Mouse (Mus musculus): Measurements from ENCODE around the gene Dgkz.

The Dgkz gene

DNA sequence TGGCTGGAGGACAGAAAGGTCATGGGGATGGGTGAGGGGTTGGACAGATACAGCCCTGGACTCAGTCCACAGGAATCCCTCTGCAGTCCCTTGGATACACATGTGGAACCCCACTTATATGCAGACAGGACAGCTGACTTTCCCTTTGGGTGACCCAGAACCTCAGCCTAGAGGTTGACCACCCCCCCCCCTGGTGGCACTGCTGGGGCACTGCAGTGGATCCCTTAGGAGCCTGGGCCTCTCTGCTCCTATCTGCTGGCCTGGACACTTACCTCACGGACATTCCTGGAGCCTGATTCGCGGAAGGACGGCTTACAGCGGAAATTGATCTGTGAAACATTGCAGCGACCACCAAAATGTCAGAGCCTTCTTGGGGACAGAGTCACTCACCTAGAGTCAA is 33.3 kb downstream of the Dgkz start:
- CTCF ChIA-PET, result interaction anchor here (0.6 to 1.0 kb wide), 2 partner anchors 13 to 32 kb away, joined by 3 to 5 read pairs; no protein-coding TSS in a partner anchor

DNA sequence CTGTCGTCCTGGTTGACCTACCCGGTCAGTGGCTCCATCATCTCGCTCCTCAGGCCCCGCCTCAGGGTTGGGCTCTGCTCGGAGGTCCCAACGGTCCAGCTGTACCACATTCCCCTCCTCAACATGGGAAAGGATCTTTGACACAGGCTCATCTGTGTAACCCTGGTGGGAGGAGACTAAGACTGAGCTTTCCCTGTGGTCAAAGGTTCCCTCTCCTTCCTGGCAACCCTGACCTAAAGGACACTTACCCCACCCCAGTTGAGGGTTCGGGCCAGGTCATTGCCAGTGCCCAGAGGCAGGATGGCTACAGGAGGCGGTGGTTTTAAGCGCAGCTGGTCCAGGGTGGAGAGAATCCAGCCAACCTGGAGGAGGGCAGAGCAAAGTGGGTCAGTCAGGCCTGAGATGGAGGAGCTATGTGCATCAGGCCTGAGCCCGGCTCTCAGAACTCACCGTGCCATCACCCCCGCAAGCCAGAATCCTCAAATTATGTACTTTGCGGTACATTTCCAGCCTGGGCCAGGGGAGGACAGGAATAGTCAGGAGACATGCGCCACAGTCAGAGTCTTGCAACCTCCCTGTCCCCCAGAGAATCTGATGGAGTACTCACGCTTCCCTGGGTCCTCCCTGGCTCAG is 36.2 kb downstream of the Dgkz start:
- CTCF ChIA-PET, result no interaction called here

DNA sequence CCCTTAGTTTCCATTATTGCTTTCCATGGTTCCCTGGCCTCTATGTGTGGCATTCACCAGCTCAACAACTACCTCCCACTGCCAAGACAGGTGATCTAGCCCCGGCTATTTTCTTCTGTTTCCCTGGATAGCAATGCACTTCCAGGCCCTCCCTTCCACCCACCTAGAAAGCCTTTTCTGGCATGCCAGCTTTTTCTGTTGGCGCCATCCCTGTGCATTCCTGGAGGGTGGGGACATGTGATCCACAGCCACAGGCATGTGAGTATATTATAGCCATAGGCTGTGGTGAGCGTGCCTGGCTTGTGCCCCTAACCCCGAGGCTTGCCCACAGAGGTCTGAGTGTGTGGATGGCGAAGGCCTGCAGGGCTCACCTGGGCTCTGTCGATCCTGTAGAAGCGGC is 39.5 kb downstream of the Dgkz start:
- CTCF ChIA-PET, result no interaction called here

DNA sequence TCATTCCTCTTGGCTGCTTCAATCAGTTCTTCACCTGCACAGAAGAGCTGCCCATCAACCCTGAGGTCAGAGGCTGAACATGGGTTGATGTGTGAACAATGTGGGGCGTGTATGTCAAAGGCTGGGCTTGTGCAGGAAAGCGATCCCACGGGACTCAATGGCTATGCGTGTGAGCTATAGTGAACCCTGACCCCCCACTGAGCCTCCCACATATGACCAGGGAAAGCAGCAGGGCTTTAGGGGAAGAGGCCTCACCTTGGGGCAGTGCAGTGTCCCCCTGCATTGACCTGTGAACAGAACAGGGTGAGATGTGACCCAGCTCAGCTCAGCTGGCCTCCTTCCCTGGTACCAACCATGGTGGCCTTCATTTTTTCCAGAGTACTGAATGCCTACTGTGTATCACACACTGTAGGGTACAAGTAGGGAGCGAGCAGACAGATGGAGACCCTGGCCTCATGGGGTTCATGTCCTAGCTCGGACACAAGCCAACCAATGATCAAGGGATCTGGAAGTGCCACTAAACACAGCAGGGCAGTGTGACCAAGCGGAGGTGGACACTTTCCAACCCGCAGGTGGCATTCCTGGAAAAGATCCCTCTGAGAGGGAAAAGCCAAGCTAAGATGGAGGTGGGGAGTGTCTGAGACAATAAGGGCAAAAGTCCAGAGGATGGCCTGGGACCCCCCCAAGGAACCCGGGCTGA is 40.7 kb downstream of the Dgkz start:
- CTCF ChIA-PET, result no interaction called here

DNA sequence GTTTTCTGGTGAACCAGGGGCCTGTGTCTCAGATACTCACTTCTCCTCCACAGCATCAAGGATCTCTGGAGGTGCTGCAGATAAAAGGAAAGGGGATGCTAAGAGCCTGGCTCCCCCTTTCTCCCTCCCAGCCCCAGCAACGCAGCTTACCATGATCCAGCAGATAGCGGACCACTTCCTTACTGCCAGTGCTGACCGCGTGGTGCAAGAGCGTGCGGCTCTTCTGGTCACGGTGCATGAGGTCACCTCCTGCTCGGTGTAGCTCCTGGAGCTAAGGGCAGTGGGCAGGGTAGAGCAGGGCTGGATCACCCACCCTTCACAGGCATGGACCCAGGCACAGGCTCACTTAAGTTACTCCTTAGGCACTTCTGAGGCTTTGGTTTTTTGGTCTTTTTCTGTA is 41.6 kb downstream of the Dgkz start:
- CTCF ChIA-PET, result no interaction called here

DNA sequence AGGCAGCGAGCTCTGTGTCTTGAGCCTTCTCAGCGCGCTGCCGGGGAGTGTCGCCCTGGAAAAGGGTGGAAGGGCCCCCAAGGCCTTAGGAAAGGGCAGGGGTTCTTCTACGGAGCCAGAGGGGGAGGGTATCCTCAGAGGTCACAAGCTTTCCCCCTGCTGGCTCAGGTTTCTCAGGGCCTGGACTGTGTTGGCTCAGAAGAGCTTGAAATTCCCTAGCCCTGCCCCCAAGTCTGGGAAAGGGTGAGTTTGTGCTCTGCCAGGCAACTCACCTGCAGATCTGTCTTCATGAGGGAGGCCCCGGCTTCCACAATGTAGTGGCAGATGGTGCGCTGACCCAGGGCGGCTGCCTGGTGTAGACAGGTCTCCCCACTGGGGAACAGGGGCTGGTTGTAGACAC is 42.2 kb downstream of the Dgkz start:
- CTCF ChIA-PET, result no interaction called here

DNA sequence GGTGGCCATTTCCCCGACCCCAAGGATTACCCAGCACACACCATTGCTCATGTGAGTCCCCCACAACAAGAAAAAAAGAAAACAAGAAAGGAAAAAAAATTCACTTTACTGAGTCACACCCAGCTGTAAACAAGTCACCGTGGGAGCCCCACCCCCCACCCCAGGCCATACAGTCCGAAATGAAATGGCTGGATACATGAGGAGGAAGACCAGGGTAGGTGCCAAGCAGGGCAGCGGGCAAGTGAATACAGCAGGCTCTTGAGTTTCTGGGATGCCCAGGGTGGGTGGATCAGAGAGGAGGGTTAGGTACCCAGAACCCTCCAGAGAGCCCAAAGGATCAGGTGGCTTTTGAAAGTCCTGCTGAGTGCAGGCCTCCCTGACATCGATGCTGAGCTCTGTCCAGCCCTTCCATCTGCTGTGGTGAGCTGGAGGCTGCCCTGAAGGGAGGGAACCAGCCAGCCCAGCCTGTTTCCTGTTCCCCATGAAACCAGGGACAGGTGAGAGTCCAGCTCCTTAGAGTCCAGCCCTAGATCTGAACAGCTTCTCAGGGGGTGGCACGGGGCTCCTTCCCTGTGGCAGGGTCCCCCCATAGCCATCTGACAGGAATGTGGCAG is 42.8 kb downstream of the Dgkz start:
- CTCF ChIA-PET, result interaction anchor here (0.5 to 0.6 kb wide), 3 partner anchors 17 to 153 kb away, joined by 3 to 5 read pairs (median 3); no protein-coding TSS in a partner anchor

DNA sequence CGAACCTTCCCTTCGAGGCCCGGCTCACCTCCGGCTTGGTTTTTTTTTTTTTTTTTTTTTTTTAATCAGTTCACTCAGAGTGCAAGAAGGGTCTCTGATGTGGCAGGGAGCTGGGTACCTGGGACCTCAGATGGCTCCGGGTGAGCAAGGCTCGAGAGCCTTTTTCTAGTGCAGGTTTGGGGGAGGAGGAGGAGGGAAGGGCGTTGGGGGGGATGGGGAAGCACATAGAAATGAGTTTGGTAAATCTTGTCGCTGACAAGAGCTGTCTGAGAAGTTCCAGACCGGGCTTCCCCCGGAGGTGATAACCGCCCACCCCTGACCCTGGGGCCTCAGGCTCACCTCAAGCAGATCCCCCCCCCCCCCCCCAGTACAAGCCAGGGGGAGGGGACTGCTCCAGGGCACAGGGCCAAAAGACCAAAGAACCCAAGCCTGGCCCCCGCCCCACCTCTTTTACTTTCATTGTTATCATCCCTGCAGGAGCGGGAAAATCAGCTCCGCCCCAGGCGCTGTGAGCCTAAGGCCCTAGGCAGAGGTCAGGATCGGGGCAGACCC is 43.4 kb downstream of the Dgkz start, which contains the start of gene Mdk:
TSS of gene Mdk (minus strand) at position 138 of the 552 bp plus-strand sequence.
- CTCF ChIA-PET, result interaction anchor here (0.5 to 0.6 kb wide), 3 partner anchors 17 to 152 kb away, joined by 3 to 5 read pairs (median 3); no protein-coding TSS in a partner anchor

DNA sequence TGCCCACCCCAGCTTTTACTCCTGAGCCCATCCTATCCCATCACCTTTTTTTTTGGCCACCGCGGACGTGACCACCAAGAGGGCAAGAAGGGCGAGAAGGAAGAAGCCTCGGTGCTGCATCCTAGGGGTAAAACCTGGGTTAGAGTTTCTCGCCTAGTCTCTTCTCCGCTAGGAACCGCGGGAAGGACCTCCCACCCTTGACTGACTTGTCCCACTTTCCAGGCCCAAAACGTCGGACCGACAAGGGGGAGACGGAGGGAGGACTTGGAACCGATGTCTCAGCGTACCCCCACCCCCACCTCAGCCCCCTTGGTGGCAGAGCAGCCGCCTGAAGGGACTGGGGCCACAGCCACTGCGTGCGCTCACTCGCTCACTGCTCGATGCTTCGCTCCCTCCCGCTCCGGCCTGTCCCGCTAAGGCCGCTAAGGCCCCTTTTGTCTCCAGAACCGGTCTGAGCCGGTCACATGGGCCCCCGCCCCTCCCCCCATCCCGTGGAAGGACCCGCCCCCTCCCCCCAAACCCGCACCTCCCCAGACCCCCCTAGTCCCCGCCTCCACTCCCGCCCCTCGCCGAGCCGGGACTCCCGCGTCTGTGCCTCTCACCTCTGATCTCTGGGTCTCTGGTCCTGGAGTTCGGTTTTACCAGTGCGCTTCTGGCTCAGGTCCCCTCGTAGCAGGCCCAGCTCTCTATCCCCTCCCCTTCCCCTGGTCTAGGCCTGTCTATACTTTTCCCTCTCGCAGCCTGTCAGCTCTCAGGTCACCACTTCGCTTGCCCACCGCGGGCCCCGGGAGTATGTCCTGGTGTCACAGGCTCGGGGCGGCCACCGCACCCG is 44.1 kb downstream of the Dgkz start:
- CTCF ChIA-PET, result no interaction called here

DNA sequence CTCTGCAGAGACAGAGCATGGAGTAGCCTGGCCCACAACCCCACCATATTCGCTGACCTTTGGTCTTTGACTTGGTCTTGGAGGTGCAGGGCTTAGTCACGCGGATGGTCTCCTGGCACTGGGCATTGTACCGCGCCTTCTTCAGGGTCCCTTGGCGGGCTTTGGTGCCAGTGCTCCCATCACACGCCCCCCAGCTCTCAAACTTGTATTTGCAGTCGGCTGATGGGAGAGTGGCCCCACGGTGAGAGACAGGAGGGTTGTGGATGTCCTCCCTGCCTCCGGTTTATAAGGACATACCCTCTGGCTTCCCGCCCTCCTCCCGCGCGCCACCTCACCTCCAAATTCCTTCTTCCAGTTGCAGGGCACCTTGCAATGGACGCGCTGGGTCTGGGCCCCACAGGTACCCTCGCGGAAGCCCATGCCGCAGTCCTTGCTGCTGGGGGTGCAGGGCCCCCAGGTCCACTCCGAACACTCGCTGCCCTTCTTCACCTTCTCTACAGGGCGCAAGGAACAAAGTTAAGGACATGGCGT is 44.8 kb downstream of the Dgkz start:
- CTCF ChIA-PET, result no interaction called here

DNA sequence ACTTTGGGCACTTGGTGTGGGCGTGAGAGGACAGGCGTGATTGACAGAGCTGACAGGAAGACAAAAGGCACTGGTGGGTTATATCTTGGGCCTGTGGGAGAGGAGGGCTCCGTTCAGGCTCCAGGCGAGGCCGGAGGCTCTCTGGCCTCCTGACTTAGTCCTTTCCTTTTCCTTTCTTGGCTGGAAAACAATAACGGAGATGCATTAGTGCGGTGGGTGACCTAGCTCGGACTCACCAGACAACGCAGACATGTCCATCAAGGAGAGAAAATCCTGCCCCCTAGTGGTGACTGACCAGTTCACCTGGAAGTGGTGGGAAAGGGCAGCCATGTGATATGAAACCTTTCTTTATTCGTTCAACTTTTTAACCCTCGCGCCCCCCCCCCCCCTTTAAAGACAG is 45.7 kb downstream of the Dgkz start:
- CTCF ChIA-PET, result interaction anchor here (0.7 to 1.2 kb wide), 4 partner anchors 13 to 776 kb away, joined by 5 to 27 read pairs (median 5); no protein-coding TSS in a partner anchor

DNA sequence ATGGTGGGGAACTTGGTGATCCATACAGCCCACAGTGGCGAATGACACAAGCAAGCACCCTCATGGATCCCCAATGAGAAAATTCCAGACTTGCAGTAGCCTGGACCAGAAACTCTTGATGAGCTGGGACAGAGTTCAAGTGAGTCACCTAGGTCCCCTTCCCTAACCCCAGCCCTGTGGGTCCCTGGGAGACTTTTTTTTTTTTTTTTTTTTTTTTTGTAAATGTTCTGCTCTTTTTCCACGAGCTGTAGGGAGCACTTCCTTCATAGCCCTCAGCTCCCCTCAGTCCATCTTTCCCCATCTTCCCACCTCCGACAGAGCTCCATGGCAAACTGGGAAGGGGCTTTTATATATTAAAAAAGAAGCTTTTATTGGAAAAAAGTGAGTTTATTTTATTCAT is 46.2 kb downstream of the Dgkz start:
- CTCF ChIA-PET, result interaction anchor here (0.7 to 1.2 kb wide), 4 partner anchors 14 to 776 kb away, joined by 5 to 27 read pairs (median 5); no protein-coding TSS in a partner anchor

DNA sequence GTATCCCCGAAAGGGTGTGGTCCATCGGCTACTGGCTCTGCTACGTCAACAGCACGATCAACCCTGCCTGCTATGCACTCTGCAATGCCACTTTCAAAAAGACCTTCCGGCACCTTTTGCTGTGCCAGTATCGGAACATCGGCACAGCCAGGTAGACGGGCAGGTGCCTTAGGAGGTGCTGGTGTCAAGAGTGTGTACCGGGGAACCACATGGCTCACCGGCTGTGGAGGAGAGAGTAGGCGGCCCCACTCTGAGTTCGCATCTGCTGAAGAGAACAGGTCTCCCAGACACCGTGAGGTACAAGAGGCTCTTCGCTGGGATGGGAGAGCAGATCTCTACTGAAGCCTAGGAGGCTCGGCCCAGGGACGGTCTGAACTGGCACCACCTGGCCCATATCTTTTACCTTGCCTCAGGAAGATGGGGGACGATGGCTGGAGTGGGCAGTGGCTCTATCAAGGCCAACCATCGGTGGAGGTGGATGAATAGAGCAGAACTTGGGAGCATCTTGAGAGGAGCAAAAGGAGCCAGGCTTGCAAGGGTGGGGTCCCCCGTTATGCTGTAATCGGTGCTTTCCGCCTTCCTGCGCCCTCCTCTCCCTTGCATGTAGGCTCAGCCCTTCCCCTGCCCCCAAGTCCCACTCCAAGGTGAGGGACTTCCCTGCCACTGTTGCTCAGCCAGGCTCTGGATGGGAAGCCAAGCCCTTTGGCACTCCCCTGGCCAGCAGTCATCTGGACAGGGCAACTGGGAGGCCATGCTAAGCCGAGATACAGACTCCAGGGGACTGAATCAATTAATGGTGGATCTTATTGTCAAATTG is 46.9 kb downstream of the Dgkz start:
- CTCF ChIA-PET, result interaction anchor here (0.5 to 1.2 kb wide), 3 partner anchors 29 to 100 kb away, joined by 3 to 27 read pairs (median 3); no protein-coding TSS in a partner anchor

DNA sequence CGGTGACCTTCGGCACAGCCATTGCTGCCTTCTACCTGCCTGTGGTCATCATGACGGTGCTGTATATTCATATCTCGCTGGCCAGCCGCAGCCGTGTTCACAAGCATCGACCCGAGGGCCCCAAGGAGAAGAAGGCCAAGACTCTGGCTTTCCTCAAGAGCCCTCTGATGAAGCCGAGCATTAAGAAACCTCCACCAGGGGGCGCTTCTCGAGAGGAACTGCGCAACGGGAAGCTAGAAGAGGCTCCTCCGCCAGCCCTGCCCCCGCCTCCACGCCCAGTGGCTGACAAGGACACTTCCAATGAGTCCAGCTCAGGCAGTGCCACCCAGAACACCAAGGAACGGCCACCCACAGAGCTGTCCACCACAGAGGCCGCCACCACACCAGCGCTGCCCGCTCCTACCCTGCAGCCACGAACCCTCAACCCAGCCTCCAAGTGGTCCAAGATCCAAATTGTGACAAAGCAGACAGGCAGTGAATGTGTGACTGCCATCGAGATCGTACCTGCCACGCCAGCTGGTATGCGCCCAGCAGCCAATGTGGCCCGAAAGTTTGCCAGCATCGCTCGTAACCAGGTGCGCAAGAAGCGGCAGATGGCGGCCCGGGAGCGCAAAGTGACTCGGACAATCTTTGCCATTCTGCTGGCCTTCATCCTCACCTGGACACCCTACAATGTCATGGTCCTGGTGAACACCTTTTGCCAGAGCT is 47.7 kb downstream of the Dgkz start:
- CTCF ChIA-PET, result interaction anchor here (0.5 to 0.6 kb wide), 2 partner anchors 30 to 99 kb away, joined by 3 read pairs; no protein-coding TSS in a partner anchor

DNA sequence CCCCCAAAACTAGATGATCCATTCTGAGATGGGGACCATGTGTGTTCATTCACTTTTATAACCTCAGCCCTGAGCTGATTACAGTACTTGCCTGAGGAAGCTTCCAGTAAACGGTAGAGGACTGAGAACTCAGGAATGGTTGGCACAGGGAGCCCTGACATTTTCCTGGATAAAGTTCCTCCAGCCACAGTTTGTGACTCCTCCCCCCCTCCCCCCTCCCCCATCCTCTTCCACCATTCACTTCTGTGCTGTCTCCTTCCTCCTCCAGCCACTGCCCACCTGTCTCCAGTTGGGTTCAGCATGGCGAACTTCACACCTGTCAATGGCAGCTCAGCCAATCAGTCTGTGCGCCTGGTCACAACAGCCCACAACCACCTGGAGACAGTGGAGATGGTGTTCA is 48.7 kb downstream of the Dgkz start, which contains the start of gene Chrm4:
TSS of gene Chrm4 (plus strand) at position 301 of the 400 bp plus-strand sequence.
- CTCF ChIA-PET, result interaction anchor here (0.6 to 0.7 kb wide), 2 partner anchors 33 to 82 kb away, joined by 5 to 8 read pairs; no protein-coding TSS in a partner anchor

DNA sequence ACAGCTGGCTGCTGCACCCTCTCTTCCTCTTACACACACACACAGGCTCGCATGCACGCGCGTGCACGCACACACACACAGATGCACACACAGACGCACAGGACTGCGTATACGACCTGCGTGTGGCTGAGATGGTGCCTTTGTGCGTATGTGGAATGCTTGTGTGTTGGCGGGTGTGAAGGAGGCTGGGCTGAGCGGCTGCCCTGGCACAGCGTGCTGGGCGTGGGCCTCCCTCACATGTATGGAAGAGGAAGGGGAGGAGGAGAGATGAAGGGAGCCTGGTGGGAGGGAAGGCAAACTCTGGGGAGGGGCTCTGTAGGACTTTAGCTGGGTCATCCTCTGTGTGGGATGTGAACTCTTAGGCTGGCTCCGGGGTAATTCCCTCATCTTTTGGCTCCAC is 50.2 kb downstream of the Dgkz start:
- CTCF ChIA-PET, result no interaction called here

DNA sequence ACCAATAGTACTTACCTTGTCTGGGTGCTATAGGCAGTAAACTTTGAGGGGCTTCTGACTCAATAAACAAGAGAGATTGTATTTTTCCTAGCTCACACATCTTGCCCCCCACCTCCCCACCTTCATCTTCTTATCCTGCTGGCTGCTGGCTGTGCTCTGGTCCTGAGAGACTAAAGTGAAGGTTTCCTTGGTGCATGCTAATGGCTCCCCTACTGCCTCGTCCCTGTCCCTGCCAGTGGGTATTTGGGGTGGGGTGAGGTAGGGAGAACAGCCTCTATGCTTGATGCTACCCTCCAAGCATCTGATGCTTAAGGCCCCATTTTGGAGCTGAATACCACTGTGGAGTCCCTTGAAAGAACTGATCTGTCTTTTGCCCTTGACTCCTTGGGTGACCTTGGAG is 50.9 kb downstream of the Dgkz start:
- CTCF ChIA-PET, result interaction anchor here (0.6 kb wide), 1 partner anchor 170 kb away, joined by 3 read pairs; no protein-coding TSS in a partner anchor

DNA sequence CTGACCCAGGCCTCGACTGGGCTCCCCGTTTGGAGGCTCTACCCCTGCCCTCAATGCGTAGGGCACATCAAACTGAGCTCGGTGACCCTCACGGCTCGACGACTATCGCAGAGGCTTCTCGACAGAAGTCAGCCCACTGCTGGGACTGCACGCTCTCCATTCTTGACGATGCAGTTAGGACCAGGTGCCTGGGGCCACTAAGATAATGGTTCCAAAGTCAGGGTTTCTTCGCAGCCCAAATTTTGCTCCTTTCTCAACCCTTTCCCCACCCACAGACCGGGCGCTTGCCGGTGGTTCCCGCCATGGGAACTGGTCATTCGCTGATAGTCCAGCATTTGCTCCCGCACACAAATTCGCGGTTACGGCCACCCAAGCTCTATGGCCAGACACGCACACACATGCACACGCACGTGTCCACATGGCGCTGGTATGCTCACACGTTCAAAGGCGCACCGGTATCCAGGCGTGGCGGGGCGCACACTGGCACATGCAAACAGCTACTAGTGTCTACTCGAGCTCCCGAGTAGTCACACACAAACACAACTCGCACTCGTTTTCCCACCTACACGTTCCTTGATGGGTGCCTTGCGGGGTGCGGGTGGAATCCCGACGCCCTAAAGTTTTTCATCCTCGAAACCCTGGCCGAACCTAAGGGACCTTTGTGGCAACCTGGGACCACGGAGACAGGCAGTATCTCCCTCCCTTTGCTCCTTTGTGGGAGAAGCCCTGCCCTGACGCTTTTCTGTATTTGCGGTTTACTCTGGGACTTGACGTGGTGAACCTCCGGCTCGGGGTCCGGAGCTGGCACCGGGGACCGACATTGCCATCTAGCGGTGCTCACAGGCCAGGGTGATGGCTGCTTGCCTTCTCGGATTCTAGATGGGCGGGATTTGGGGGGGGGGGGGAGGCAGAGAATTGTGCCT is 52.0 kb downstream of the Dgkz start:
- CTCF ChIA-PET, result interaction anchor here (0.6 kb wide), 1 partner anchor 195 kb away, joined by 3 read pairs; no protein-coding TSS in a partner anchor
